Mouse (Mus musculus): ENCODE measurements around the gene Ece1. TPM values are rescaled to one million over a fixed set of nuclear protein-coding genes. Genes with fewer than 3 reads are reported as not detected.

Gene Ece1
- total RNA-seq, 2 experiments from 2014 or later: 47.6 to 54.2 TPM

DNA sequence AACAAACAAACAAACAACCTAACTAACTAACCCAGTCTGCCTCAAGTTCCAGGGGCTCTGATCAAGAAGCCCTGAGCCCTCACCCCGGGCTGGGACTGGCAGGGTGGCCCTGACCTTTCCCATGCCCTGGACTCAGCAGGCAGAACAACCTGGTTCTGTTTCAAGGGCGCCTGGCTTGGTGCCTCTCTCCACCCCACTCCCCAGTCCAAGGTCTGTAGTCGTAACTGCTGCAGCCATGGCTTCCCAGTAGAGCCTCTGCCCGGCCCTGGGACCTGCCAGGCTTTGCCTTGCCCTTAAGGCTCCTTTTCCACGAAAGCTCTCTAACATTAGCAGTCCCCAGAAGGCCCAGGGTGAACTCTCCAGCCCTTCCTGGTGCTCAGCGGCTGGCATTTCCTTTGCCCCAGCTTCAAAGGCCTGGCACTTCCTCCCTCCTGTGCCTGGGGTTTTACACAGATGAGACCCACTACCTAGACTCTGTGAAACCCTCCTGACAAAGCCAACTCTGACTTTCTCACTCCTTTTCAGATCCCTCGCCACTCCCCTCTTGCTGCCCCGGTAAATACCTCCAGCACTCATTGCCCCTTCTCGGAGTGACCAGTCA lies 6.2 kb upstream of the Ece1 start:
- DNase-seq: peak; percentile 82

DNA sequence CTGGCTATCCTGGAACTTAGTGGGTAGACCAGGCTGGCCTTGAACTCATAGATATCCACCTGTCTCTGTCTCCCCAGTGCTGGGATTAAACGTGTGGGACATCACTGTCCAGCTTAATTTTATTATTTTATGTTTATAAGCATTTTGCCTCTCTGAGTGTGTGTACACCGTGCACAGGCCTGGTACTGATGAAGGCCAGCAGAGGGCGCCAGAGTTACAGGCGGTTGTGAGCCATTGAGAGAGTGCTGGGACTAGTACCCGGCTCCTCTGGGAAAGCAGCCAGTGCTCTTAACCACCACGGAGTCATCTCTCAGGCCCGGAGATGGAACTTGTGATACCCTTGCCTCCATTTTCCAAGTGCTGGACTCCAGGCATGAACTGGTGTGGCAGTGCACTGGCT lies 4.9 kb upstream of the Ece1 start:
- DNase-seq: no peak

DNA sequence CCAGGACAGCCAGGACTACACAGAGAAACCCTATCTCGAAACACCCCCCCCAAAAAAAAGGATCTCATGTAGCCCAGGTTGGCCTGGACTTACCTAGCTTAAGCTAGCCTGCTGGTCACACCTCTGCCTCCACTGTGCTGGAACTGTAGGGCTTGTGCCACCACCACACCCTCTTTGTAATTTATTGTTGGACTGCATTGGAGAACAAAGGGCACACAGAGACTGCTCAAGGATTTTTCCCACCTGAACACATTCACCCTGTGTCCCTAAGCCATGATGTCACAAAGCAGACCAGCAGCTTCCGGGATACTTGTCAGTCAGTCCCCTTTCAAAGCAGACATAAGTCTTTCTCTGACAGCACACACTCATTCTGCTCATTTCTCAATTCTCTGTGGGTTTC lies 3.7 kb upstream of the Ece1 start:
- DNase-seq: no peak

DNA sequence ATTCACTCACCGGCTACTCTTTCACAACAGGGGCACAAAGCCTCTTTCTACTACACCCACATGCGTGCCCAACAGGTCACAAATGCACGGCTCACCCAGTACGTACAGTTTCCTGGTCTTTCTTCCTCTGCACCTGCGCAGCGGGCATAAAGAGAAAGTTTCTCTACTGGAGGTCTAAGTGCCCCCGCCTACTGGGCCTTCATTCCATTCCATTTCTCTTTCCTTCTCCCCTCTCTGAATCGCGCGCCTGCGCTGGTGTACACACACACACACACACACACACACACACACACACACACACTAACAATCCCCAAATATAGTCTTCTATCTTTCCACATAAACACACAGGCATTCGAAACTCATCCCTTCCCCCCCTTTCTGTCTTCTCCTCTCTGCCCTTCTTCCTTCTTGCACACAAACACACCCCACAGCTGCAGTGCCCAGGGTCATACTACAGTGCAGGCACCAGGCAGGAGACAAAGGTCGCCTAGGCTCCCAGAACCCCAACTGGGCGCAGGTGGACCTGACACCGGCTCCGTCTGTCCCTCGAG lies 501 bp upstream of the Ece1 start:
- DNase-seq: no peak

DNA sequence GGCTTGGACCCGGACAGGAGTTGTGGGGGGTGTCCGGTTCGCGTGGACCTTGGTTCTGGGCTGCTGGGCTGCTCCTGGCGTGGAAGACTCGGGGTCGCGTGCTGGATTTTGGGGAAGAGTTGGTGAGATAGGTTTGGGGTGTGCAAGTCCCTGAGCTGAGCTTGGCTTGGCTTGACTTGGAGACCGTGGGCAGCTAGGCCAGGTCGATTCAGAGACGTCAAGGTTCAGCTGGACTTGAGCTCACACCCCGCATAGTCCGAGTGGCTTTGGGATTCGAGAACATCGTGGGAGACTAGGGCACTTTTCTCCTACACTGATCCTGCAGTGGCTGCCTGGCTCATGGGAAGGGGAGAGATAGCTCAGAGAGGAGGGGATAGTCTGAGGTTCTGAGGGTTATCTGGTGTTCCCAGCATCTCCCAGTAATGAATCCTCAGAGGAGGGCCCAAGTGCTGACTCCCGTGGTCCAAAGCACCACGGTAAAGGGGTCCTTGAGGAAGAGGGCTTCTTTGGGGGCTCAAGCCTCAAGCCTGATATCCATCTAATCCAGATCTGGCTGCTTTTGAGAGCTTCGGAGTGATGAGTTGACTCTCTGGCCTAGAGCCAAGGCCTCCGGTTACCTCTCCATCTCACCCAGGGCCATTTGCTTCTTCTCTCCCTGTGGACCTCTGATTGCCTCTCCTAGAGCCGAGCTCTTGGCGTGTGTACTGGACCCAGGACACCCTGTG lies 641 bp downstream of the Ece1 start:
- DNase-seq: no peak

DNA sequence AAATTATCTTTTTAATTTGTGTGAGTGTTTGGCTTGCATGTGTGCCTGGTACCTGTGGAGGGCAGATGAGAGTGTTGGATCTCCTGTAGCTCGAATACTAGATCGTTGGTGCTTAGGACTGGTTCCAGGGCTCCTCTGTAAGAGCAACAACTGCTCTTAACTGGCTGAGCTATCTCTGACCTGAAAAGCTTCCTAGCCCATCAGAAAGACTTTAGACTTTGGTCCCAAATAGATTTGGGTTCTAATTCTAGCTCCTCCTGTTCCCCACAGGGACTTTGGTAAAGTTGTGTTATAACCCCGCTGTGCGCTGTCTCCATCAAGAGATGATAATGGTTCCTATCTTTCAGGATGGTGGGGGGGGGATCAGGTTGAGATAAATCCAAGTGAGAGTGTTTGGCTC lies 2.0 kb downstream of the Ece1 start:
- no peak for DNase-seq

DNA sequence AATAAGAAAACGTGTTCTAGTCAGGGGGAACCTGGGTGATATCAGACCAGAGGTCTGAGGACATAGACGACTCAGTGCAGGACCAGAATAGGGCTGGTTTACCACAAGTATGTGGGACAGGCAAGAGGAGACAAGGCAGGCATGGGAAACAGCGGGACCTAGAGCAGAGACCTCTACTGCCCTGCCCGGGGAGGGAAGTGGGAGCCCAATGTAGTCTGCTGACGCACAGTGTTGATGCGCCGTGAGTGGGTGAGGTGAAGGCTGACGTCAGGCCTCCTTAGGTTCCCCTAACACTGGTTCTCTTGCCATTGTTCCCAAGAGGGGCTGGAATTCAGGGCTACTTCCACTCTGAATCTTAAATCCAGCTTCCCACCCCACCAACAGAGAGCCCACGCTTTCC lies 2.7 kb downstream of the Ece1 start:
- DNase-seq: no peak

DNA sequence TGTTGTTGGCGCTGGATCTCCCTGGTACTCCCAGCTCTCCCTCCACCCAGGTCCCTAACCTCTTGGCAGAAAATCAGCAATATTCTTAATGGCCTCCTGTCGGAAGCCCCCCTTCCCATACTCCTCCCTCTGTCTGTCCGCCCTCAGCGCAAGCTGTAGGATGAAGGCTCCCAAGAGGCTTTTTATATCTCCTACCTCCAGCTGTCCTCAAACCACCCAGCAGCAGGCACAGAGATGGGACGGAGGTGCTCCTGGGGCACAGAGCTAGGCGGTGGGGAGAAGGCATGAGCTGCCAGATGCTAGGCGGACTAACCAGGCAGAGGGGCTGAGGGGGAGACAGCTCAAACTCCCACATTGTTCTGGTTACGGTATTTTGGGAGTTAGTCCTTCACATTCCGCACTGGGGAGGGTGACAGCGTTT lies 3.2 kb downstream of the Ece1 start:
- no peak for DNase-seq

DNA sequence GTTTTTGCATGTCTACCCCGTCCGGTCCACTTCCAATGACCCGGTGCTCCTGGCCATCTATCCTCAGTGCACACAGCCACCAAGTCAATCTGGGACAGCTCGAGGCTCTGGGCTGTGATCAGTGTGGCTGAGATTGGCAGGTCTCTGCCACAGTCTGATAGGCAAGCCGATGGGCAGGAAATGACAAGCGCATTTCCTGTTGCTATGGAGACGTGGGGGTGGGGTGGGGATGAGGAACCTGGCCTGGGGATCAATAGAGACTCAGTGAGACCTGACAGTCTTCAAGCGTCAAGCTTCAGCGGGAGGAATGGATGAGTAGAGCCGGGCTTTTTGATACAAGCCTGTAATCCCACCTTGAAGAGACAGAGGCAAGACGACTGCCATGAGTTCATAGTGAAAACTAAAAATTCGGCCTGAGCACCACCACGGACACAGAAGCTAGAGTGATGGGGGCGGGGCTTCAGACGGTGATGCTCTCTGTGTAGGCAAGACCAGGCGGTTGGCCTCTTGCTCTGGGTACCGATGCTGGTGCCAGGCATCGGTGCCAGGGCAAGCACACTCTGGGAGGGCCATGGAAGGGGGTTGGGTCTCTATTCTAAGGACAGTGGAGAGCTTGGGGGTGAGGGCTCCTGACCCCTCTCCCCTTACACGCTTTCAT lies 4.3 kb downstream of the Ece1 start:
- no peak for DNase-seq

DNA sequence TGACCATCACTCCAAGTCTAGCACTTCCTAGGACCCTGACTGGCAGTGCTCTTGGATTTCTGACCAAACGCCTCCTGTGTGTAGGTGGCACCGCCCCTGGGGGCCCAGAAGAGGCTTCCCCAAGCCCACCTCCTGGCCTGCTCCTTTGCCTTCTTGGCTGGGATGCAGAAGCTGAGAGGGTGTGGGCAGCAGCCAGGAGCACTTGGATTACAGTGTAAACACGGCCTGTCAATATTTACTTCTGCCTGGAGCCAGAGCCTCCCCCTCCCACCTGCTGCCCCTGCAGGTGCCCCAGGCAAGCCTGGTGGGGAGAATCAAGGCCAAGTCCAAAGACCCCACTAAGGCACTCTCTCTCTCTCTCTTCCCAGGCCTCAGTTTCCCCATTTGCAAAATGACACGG lies 5.2 kb downstream of the Ece1 start:
- no peak for DNase-seq

DNA sequence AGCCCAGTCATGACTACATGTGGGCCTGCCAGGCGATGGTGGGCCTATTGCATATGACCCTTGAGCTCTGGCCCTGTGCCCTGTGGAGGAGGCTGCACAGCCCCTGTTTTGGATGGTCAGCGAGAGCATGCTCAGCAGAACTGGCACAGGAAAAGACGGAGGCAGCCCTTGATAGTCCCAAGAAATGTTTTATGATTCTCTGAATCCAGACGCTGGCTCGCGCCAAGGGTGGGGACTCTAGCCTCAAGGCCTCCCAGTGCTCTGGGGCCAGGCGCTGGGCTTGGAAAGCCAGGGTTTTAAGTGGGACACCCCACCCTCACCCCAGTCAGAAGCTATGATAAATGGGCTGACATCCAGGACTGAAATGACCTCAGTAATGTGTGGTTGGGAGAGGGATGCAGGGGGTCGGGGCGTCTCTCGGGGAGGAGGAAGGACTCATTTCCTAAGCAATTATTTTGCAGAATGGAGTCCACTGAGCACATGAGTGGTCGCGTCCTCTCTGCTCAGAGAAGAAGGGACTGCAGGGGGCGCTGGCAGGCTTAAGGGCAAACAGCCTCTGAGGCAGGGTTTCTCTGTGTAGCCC lies 5.7 kb downstream of the Ece1 start:
- peak; percentile 75 for DNase-seq

DNA sequence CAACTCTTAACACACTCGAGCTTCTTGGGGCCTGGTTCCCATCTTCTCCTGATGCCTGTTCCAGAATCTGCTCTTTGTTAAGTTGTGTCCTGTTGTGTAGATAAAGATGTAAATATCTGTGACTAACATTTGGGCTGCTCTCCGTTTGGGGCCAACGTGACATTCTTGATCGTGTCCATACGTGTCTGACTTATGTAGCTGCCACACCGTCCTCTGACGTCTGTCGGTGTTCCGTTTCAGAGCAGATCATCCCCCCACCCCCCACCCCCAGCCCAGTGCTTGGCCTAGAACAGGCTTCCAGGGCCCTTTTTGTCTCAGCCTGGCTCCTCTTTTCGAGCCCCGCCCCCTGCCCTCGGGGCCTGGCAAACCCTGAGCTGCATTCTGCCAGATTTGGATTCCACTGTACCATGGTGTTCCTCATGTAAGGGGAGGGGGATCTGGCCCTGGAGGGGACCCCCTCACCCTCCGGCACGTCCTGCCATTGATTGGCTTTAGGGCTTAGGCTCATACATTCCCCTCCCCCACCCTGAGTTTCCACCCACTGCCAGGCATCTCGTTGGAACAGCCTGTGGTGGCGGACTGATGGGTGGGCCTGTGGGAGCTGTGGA lies 7.7 kb downstream of the Ece1 start:
- no peak for DNase-seq

DNA sequence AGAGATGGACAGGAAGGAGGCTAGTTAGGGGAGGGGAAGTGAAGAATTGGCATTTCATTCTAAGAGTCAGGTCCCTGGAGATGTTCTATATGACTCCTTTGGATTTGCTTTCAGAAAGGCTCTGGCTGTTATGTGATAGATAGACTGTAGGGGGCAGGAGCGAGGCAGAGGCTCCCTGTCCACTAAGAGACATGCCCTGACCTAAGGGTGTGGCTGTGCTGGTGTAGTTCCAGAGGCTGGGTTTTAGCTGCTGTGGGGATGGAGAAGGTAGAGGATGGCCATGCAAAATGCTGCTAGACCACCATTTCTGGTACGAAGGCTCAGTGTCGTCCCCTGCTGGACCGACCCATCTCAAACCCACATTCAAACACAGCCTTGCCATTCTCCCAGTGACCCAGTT lies 8.9 kb downstream of the Ece1 start:
- DNase-seq: no peak

DNA sequence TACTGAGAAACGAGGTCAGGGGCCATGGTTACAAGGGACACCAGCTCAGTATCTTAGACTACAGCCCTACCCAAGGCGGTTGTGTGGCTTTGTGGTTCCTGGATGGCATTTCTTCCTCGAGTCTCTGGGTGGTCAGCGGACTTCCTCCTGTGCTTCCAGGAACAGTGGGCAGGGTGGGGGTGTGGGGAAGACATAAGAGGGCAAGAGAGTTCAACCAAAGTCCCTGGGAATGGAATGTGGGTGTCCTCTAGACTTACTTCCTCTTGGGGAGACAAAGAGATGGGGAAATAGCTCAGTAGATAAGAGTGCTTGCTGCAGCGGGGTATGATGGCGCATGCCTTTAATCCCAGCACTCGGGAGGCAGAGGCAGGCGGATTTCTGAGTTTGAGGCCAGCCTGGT lies 9.4 kb downstream of the Ece1 start:
- no peak for DNase-seq

DNA sequence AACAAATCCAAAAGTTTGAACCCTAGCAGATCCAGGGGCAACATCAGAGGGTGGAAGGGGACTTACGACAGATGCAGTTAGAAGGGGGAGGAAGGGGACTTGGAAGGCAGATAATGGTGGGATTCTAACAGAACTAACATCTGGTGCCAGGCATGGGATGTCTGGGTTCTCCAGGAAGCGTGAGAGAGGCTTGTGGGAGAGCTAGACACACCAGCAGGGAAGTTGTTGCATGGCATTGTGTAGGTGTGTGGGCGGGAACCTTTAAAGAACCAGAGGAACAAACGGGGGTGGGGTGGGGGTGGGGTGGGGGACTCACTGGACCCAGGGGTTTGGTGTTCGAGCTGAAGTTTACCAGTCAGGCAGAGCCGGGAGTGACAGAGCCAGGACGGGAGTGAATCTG lies 12.3 kb downstream of the Ece1 start:
- no peak for DNase-seq

DNA sequence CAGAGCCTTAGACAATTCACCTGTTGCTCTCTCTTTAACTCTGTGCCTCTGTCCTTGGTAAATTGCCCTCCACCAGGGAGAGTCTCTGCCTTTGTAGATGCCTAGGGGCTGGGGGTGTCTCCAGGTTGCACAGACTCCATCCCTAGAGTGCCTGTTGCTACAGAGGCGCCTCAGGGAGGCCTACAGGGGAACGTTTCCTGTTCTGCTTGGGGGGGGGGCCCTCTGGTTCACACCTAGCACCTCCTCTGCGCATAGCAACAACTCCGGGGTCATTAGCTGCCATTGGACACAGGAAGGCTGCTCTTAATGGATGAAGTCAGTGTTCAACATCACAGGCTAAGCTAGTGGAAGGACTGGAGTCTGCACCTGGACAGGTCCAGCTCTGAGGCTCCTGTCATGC lies 12.8 kb downstream of the Ece1 start:
- DNase-seq: no peak

DNA sequence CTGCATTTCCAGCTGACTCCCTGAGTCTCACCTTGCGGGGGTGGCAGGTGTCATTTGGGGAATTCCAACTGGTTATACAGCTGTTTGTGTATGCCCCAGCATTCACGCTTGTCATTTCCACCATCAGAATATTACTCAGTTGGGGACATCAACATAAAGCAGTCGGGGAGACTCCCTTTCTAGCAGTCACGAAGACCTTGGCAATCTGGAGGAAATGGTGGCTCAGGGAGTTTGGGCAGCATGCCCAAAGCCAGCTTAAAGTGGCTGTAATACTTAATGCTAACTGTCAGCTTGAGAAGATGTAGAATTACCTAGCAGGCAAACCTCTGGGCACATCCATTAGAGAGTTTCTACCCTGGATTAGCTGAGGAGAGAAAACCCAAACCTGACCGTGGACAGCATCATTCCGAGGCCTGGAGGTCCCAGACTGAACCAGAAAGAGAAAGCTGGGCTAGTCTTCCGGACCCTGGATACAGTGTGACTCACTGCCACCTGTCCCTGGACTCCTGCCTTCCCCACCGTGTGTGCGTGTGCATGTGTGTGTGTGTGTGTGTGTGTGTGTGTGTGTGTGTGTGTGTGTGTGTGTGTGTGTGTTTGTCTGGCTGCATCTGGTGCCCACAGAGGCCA lies 13.5 kb downstream of the Ece1 start:
- no peak for DNase-seq

DNA sequence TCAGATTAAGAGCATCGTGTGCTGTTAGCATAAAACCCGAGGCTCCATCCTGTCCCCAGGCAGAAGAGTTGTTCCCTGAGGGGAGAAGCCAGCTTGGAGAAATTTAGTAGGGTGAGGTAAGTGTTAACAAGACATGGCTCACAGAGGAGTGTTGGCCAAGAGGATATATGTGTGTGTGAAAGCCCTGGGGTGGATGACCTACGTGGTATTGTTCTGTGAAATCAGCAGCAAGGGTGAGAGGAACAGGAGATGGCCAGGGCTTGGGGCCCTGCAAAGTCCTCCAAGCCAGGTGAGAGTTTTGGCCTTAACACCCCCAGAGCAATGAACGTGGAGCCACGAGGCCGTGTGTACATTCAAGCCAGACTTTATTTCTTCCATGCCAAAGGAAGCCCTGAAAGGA lies 14.8 kb downstream of the Ece1 start:
- DNase-seq: no peak

DNA sequence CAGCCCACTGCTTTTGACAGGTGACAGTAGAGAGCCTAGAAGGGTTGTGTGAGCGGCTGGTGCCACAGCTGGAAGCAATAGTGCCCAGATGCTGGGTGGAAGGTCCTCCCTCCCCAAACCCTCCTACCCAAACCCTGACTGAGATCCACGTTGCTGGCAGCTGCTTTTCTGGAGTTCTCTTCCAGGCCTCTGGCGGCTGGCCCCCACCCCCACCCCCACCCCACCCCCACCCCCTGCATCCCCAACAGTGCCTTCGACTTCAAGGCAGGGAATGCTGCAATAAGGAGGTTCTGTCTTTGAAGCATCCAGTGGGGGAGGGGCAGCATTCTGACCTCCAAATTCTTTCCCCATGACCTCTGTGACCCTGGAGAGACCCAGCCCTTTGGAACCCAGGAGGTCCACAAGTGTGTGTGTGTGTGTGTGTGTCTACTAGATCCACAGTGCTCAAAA lies 15.4 kb downstream of the Ece1 start:
- DNase-seq: no peak

DNA sequence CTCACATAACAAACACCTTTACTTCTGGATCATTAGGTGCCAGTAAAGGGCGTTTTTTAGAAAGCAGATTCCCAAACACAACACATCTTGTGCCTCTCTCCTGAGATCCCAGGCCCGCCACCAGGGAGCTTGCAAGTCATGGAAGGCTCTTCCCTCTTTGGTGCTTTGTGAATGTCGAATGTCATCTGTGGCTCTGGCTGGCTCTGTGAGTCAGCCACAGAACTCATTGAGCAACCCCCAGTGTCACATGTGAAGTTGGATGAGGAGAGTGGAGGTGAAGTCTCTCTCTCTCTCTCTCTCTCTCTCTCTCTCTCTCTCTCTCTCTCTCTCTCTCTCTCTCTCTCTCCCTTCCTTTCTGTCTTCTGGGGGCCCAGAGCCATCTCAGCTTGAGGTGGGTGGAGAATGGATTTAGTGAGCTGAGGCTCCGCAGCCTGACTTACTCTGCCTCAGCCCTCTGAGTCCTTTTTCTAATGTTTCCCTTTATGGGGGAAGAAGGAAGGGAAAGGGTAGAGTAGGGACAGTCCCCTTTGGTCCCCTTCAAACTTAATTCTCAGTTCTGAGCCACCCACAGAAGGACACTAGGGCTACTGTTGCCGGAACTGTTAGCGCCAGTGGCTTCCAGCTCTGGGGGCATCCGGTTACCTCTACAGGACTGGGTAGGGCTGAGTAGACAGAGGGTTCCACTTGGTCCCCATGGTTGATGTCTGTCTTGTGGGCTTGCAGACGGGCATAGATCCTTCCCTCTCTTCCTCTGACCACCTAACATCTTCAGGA lies 17.5 kb downstream of the Ece1 start:
- DNase-seq: no peak

DNA sequence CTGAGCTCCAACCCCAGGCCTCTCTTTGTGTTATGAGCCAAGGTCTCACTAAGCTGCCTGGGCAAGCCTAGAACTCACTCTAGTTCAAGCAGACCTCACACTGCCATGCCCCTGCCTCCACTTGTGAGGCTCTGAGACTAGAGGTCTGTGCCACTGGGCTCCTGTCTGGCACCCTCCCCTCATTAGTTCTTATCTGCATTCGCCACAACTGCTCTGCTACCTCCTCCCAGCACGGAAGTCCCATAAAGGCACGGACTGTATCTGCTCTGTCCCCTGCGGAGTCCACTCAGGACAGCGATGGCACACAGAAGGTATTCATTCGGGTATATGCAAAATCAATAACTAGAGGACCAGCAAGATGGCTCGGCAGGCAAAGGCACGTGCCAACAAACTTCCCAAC lies 19.4 kb downstream of the Ece1 start:
- DNase-seq: no peak

All from gastrocnemius, postnatal 25 days (tissue).